Mouse (Mus musculus) midbrain, embryonic 15.5 days (tissue): ENCODE measurements around the gene Zfp810. TPM values are rescaled to one million over a fixed set of nuclear protein-coding genes. Genes with fewer than 3 reads are reported as not detected.

Experiments used
- ATAC-seq: fragments of 200-750 bp; cut with Nextera tagmentation; replicated peaks from 2 replicates; pipeline ENCODE4 v1.8.0; 2017; ENCODE audit warnings: moderate TSS enrichment
- H3K27ac ChIP-seq: fragments of 300-500 bp; sonication (generic); 2 replicates; pipeline ENCODE4 v1.5.1; 2015; ENCODE audit warnings: mild to moderate bottlenecking, inconsistent platforms
- H3K27me3 ChIP-seq: fragments of 300-500 bp; sonication (generic); replicated peaks from 2 replicates; pipeline ENCODE4 v1.6.1; 2015; ENCODE audit warnings: inconsistent platforms
- H3K36me3 ChIP-seq: fragments of 300-500 bp; sonication (generic); replicated peaks from 2 replicates; pipeline ENCODE4 v1.6.1; 2015; ENCODE audit warnings: inconsistent platforms
- H3K4me1 ChIP-seq: fragments of 300-500 bp; sonication (generic); 2 replicates; pipeline ENCODE4 v1.6.1; 2015; ENCODE audit warnings: inconsistent platforms
- H3K4me2 ChIP-seq: fragments of 300-500 bp; sonication (generic); 2 replicates; pipeline ENCODE4 v1.6.1; 2015; ENCODE audit warnings: inconsistent platforms, mild to moderate bottlenecking, moderate library complexity
- H3K4me3 ChIP-seq: fragments of 300-500 bp; sonication (generic); 2 replicates; pipeline ENCODE4 v1.5.1; 2015; ENCODE audit warnings: mild to moderate bottlenecking, inconsistent platforms
- H3K9ac ChIP-seq: fragments of 300-500 bp; sonication (generic); 2 replicates; pipeline ENCODE4 v1.6.1; 2015; ENCODE audit warnings: mild to moderate bottlenecking, inconsistent platforms
- H3K9me3 ChIP-seq: fragments of 300-500 bp; sonication (generic); 2 replicates; pipeline ENCODE4 v1.6.1; 2016; ENCODE audit warnings: inconsistent platforms
- WGBS: fragments of 180-500 bp; shearing (Covaris S2); methylation state at CpG from one replicate; pipeline ENCODE4 v1.1.7; 2015; ENCODE audit warnings: mixed read lengths; 5-methylcytosine and 5-hydroxymethylcytosine counted together
- polyA plus RNA-seq: library from polyadenylated mRNA; unstranded; fragments of >200 nt; fragmentation: Nextera tagmentation; extraction: Ambion mirVana; gene quantifications from 2 replicates; pipeline ENCODE4 v1.2.1, GENCODE M21; 2015

The Zfp810 gene
- polyA plus RNA-seq, 1 experiment from 2014 or later, result 39.2 TPM

DNA sequence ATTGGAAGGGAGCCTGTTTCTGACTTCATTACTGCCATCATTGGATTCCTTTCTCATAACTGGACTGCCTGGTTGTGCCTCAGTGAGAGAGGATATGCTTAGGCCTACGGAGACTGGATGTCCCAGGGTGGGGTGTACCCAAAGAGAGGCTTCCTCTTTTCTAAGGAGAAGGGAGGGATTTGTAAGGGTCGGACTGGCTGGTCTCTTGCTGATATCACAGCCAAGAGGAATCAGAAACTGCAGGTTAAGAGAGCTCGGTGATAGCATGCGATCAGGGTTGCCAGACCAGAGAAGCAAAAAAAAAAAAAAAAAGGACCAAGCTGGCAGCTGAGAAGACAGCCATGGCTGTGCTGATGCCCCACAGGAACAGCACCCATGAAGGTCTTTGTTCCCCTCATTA lies 50.9 kb downstream of the Zfp810 start:
- Histone ChIP-seq H3K4me1 (peaks cover 4% of the 10 kb centered on the region), H3K4me3 (no peak overlapping the region), H3K9ac (no peak overlapping the region), H3K36me3 (peaks cover 38% of the 10 kb centered on the region), H3K27me3 (no peaks in the 10 kb centered on the region), H3K27ac (no peak overlapping the region), H3K4me2 (no peak overlapping the region), H3K9me3 (peaks cover 14% of the 10 kb centered on the region; the same call in 1 of the 2 replicates)
- WGBS, result 97% methylated on average over 4 of the region's 4 CpGs
- no peak for ATAC-seq

DNA sequence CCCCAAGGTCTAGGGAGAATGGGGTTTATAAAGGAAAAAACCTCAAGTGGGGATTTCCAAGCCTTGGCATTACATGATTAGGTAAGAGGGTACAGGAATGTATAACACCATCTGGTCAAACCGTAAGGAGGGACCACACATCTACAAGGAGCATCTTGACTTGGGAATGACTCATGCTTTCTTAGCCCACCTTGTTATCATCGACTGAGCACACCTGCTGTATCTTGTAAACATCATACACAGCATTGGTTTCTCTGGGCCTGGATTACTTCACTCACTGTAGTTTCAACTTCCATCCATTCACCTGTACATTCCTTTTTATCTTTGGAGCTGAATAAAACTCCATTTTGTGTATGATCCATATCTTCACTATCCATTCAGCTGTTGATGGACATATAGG lies 63.2 kb downstream of the Zfp810 start:
- H3K4me1 ChIP-seq, result no peaks in the 10 kb centered on the region
- no peak overlapping the region for H3K27ac ChIP-seq
- H3K9me3 ChIP-seq, result peaks cover 18% of the 10 kb centered on the region
- no peak overlapping the region for H3K4me2 ChIP-seq
- WGBS, result 93% methylated on average over 2 of the region's 2 CpGs
- no peak overlapping the region for H3K9ac ChIP-seq
- H3K36me3 ChIP-seq, result peaks cover 48% of the 10 kb centered on the region
- H3K4me3 ChIP-seq, result no peak overlapping the region
- H3K27me3 ChIP-seq, result no peaks in the 10 kb centered on the region
- ATAC-seq, result no peak

DNA sequence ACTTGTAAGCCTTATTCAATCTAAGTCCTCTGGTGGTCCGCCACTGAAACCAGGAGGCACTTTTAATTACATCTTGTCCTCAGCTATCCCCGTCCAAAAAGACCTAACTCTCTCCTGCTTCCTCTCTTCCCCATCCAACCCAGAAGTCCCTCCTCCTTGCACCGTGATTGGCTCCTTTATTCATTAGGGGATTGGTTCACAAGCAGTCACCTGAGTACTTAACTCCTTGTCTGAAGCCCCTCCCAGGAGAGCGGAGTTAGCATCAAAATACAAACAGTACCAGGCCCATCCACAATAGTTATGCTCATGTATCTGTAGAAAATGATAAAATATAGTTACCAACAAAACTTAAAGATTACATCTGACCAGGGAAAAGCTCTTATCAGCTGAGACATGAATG lies 67.4 kb downstream of the Zfp810 start:
- 90% methylated on average over 4 of the region's 4 CpGs for WGBS
- Histone ChIP-seq H3K9ac (no peak overlapping the region), H3K9me3 (no peaks in the 10 kb centered on the region), H3K4me3 (no peak overlapping the region), H3K27me3 (no peaks in the 10 kb centered on the region), H3K4me1 (no peaks in the 10 kb centered on the region), H3K27ac (no peak overlapping the region), H3K4me2 (no peak overlapping the region), H3K36me3 (peaks cover 32% of the 10 kb centered on the region; the same call in 1 of the 2 replicates)
- no peak for ATAC-seq

DNA sequence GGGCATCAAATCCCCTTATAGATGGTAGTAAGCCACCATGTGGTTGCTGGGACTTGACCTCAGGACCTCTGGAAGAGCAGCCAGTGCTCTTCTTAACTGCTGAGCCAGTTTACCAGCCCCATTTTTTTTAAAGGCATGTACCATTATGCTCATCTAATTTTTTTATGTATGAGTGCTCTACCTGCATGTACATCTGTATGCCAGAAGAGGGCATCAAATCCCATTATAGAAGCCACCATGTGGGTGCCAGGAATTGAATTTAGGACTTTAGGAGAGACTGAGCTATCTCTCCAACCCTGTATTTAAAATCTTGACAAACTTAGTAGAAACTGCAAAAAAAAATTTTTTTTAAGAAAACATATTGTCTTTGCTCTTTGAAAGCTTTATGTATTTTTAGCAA lies 76.9 kb downstream of the Zfp810 start:
- no peak for ATAC-seq
- Histone ChIP-seq H3K4me1 (peaks cover 5% of the 10 kb centered on the region), H3K4me2 (no peak overlapping the region), H3K27me3 (no peaks in the 10 kb centered on the region), H3K4me3 (no peak overlapping the region), H3K36me3 (no peaks in the 10 kb centered on the region), H3K9me3 (no peaks in the 10 kb centered on the region), H3K9ac (no peak overlapping the region), H3K27ac (no peak overlapping the region)

DNA sequence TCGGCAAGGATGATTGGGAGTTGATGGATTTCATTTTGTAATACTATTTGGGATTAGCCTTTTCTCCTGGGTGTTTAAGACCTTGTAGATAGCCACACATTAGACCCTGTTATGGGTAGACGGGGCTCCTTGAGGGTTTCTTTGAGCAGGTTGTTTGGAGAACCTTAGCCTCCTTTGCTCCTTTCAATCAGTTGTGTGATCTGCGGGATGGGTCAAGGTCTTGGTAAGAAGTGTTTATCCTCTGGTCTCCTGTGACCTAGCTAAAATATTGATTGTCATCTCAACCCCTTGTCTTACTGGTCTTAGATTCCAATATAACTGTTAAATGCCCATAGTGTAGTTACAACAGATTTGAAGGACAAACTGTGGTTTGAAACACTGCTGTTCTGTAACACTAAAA lies 77.4 kb downstream of the Zfp810 start:
- Histone ChIP-seq H3K4me2 (no peak overlapping the region), H3K9ac (no peak overlapping the region), H3K27me3 (no peaks in the 10 kb centered on the region), H3K9me3 (no peaks in the 10 kb centered on the region), H3K36me3 (no peaks in the 10 kb centered on the region), H3K4me3 (no peak overlapping the region), H3K4me1 (peaks cover 5% of the 10 kb centered on the region), H3K27ac (no peak overlapping the region)
- 94% methylated on average over 3 of the region's 3 CpGs for WGBS
- ATAC-seq, result no peak

- Histone ChIP-seq H3K27ac (no peak overlapping the region), H3K9me3 (no peaks in the 10 kb centered on the region), H3K27me3 (no peaks in the 10 kb centered on the region), H3K4me1 (peaks cover 5% of the 10 kb centered on the region), H3K4me3 (no peak overlapping the region), H3K4me2 (no peak overlapping the region), H3K9ac (no peak overlapping the region), H3K36me3 (no peaks in the 10 kb centered on the region)
- 88% methylated on average over 7 of the region's 7 CpGs for WGBS
- no peak for ATAC-seq
These were observed 77.9 kb downstream of the Zfp810 start for GRCm38 (mm10) chr9:22229386-22230026.

DNA sequence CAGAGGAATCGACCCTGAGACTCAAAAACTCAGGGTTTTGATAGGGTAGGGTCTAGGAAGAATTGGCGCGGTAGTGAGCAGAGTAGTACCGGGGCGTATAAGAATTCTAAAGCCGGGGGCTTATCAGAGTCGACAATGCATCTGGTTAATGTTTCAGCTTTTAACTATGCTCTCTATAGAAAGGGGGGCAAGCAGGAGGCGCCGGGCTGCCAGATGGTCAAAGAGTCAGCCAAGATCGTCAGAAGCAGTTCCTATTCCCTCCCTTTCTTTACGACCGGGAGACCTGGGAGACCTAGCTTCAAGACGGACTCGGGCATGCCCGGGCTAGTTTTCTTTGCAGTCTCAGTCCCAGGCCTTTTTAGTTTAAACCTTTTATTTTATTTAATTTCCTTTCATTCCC lies 80.6 kb downstream of the Zfp810 start:
- H3K27me3 ChIP-seq, result no peaks in the 10 kb centered on the region
- WGBS, result 93% methylated on average over 15 of the region's 15 CpGs
- H3K27ac ChIP-seq, result no peak overlapping the region
- H3K36me3 ChIP-seq, result no peaks in the 10 kb centered on the region
- H3K4me2 ChIP-seq, result no peak overlapping the region
- no peaks in the 10 kb centered on the region for H3K9me3 ChIP-seq
- peaks cover 5% of the 10 kb centered on the region for H3K4me1 ChIP-seq
- H3K4me3 ChIP-seq, result no peak overlapping the region
- no peak for ATAC-seq
- H3K9ac ChIP-seq, result no peak overlapping the region

Other genes starting within 250 kb of the Zfp810 start
- not detected in 2 replicates for gene Gm49318, start 236.4 kb downstream of the Zfp810 start, polyA plus RNA-seq
- 21.7 and 22.5 TPM in 2 replicates for gene Zfp653, start 236.3 kb downstream of the Zfp810 start, polyA plus RNA-seq
- 58.8 and 59.4 TPM in 2 replicates for gene Ecsit, start 222.2 kb downstream of the Zfp810 start, polyA plus RNA-seq
- 1.9 and 2.4 TPM in 2 replicates for gene Cnn1, start 208.4 kb downstream of the Zfp810 start, polyA plus RNA-seq
- gene Elof1, start 190.5 kb downstream of the Zfp810 start, polyA plus RNA-seq, result 181 and 198 TPM in 2 replicates
- gene Acp5, start 171.9 kb downstream of the Zfp810 start, polyA plus RNA-seq, result 0.66 and 0.96 TPM in 2 replicates
- 84.2 and 85.7 TPM in 2 replicates for gene Pigyl, start 150.8 kb downstream of the Zfp810 start, polyA plus RNA-seq
- 0.41 and 0.48 TPM in 2 replicates for gene Zfp872, start 119.6 kb downstream of the Zfp810 start, polyA plus RNA-seq
- gene Zfp809, start 81.9 kb downstream of the Zfp810 start, polyA plus RNA-seq, result 10.3 and 11.4 TPM in 2 replicates
- gene Zfp599, start 47.8 kb downstream of the Zfp810 start, polyA plus RNA-seq, result 11.4 and 13.2 TPM in 2 replicates
- 4.5 and 4.7 TPM in 2 replicates for gene Anln, start 81.5 kb upstream of the Zfp810 start, polyA plus RNA-seq
- 15.9 and 16.6 TPM in 2 replicates for gene 9530077C05Rik, start 103.9 kb upstream of the Zfp810 start, polyA plus RNA-seq
- not detected in 2 replicates for gene Gm17545, start 146.6 kb upstream of the Zfp810 start, polyA plus RNA-seq
- gene Rp9, start 162.1 kb upstream of the Zfp810 start, polyA plus RNA-seq, result 70.9 TPM in 2 replicates
- gene Bbs9, start 168.1 kb upstream of the Zfp810 start, polyA plus RNA-seq, result 24.9 and 25.0 TPM in 2 replicates